Mouse (Mus musculus): ENCODE results near the gene Olfr1414. TPM values are rescaled to one million over a fixed set of nuclear protein-coding genes. Genes with fewer than 3 reads are reported as not detected.
"Not testable (repeated sequence)": the region's sequence is repeated elsewhere in the genome, so short reads cannot be mapped to it uniquely, and the experiment has no call there.

The Olfr1414 gene
- total RNA-seq (2021), result not detected
- long read RNA-seq, result 0 reads

- no peak for DNase-seq (ENCODE audit: low spot score in 2 of 2)
These were observed at the start of gene Olfr1414 for GRCm38 (mm10) chr1:92518561-92518960. Olfr1414 (minus strand) TSS chr1:92518661.

- no peak for DNase-seq (ENCODE audit: low spot score in 2 of 2)
These were observed 27.5 kb upstream of the Olfr1414 start for GRCm38 (mm10) chr1:92545929-92546328.

DNA sequence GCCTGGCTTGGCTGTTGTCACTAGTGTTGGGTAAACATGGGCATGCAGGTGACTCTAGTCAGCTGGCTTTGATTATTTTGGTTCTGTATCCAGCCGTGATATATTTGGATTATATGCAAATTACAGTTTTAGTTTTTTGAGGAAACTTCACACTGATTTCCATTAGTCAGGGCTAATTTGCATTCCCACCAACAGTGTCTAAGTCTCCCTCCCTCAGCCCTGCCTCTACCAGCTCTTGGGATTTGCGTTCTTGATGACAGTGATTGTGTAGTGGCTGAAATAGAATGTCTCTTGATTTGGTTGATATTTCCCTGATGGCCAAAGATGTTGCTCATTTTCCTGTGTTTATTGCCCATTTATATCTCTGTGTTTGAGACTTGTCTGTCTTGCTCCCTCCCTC is 20.6 kb upstream of the Olfr1414 start:
- no peak for DNase-seq (ENCODE audit: low spot score in 2 of 2)

DNA sequence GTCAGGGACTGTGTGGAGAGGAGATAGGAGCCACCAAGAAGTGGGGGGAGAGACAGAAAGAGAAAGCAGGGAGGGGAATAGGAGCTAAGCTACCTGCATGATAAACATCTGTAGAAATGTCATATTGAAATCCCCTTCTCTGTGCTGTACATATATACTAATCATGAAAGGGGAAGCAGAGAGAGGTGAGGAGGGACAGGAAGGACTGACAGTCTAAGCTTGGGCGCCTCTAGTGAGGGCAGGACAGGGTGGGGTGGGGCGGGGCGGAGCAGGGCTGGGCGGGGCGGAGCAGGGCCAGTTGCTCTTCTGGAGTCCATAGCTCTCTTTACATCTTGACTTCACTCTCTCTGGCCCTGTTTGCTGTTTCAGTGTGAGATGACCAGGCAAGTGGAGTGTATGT is 18.5 kb upstream of the Olfr1414 start:
- no peak for DNase-seq (ENCODE audit: low spot score in 2 of 2)

GRCm38 (mm10) chr1:92523764-92524163 is 5.3 kb upstream of the Olfr1414 start:
- DNase-seq (ENCODE audit: low spot score in 2 of 2), result no peak

DNA sequence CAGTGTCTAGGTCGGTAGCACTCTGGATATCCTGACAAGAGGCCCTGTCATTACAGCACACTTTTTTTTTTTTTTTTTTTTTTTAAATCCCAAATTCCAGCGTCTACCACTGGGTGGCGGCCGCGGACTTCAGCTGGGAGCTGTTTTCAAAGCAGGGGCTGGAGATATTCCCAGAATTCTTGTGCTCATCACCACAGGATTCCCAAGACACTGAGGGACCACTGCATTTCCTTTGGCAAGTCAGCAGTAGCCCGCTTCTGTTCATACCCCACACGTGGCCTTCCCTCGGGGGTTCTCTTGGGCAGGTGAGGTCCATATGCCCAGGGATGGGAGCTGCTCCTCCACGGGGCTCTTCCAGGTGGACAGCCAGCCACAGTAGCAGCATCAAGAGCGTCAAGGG is 2.9 kb upstream of the Olfr1414 start:
- DNase-seq (ENCODE audit: low spot score in 2 of 2), result peak; percentile 65 to 72

DNA sequence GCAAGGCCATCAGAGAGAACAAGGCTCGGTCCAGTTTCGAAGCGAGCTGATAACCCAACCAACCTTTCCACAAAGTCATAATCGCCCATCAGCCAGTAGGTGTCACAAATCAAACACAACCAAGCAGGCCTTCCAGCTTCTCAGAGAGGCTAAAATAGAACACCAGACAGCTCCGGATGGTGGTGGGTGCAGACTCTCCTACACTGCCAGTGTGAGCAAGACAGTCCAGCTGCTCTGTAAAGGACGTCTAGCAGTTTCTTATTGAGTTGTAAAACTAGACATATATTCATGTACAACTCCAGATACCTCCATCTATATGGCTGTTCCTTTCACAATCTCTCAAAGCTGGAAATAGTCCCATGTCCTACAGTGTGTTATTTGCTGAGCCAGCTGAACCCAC is 585 bp upstream of the Olfr1414 start:
- no peak for DNase-seq (ENCODE audit: low spot score in 2 of 2)

GRCm38 (mm10) chr1:92515390-92515789 is 3.1 kb downstream of the Olfr1414 start:
- DNase-seq (ENCODE audit: low spot score in 2 of 2), result no peak

GRCm38 (mm10) chr1:92511646-92512045 is 6.8 kb downstream of the Olfr1414 start:
- DNase-seq (ENCODE audit: low spot score in 2 of 2), result not testable (repeated sequence)

- DNase-seq (ENCODE audit: low spot score in 2 of 2), result no peak
These were observed 22.5 kb downstream of the Olfr1414 start, which contains the start of gene Olfr1415 for GRCm38 (mm10) chr1:92496001-92496400. Olfr1415 (minus strand) TSS chr1:92496101.

DNA sequence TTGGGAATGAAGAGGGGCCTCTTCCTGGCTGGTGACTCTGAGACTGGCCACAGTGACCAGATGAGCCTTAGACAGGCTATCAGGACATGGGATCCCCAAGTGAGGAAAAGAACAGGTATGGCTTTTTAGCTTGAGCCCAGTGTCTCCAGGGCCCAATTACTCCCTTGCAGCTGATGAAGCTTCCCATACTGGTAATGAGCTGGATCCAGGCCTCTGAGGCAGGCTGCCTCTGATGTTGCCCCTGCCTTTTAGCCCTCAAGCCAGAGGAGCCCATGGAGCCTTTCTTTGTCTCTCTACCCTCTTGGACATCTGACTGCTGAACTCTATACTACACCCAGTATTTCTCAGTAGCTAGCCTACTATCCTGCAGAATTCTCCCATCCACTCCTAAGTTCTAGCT is 33.4 kb downstream of the Olfr1414 start, which contains the start of gene Olfr1416:
TSS of gene Olfr1416 (minus strand) at position 101 of the 400 bp plus-strand sequence.
- DNase-seq (ENCODE audit: low spot score in 2 of 2), result no peak

- DNase-seq (ENCODE audit: low spot score in 2 of 2), result no peak
These were observed 44.3 kb downstream of the Olfr1414 start for GRCm38 (mm10) chr1:92474066-92474578.

DNA sequence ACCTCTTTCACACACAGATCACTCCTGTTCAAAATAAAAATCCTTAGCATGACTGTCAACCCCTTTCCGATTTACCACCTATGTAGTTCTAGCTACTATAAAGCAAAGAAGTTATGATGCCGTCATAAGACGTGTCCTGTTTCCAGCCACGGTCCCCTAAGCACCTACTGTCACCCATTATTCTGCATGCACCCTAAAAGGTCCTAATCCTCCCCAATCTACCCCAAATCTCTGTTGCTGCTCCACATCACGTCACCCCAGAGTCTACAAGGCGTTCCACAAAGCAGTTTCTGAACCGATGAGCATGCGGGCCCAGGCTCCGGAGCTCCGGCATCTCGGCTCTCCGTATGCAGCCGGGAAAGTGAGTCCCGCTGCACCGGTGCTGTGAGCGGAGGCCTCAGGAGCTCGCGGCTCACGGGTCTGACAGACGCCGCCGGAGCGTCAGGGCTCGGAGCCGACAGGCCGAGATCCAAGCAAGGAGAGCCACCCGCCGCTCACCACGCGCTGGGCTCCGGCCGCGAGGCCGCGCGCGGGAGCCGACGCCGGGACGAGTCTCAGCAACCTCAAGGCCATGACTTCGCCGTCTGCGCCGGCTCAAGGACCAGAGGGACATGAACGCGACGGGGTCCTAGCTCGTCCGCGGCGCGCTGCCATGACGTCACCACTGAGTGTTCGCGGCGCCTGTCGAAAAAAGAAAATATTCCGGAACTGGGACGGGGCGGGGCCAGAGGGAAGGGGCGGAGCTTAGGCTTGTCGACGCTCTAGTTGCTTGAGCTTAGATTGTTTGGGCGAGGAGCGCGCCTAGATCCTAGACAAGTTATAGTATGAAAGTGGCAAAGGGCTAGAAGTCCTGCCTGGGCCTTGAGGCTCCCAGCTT is 45.1 kb downstream of the Olfr1414 start, which contains the start of gene Ndufa10:
TSS of gene Ndufa10 (minus strand) at position 696 of the 877 bp plus-strand sequence.
- peak; percentile 96 for DNase-seq (ENCODE audit: low spot score in 2 of 2)

GRCm38 (mm10) chr1:92468891-92469290 is 49.6 kb downstream of the Olfr1414 start:
- no peak for DNase-seq (ENCODE audit: low spot score in 2 of 2)

GRCm38 (mm10) chr1:92458416-92458815 is 60.0 kb downstream of the Olfr1414 start:
- no peak for DNase-seq (ENCODE audit: low spot score in 2 of 2)

- DNase-seq (ENCODE audit: low spot score in 2 of 2), result no peak
These were observed 60.7 kb downstream of the Olfr1414 start for GRCm38 (mm10) chr1:92457758-92458157.

Small RNA genes lying within 50 kb of the gene (microRNA-seq; reads per million reads assigned to microRNA genes)
- gene Mir6900, result 11.4 to 11.6 reads per million in 2 experiments

Other genes with a start within 250 kb of the Olfr1414 start
- 100 to 1,000 TPM; 190 to 257 TPM for gene Ndufa10, start 44.8 kb downstream of the Olfr1414 start, total RNA-seq (2021)
- gene Olfr1416, start 33.5 kb downstream of the Olfr1414 start, total RNA-seq (2021), result not detected
- not detected for gene Olfr1415, start 22.6 kb downstream of the Olfr1414 start, total RNA-seq (2021)
- gene Olfr1413, start 52.7 kb upstream of the Olfr1414 start, total RNA-seq (2021), result not detected
- not detected for gene Olfr1412, start 67.1 kb upstream of the Olfr1414 start, total RNA-seq (2021)
- not detected for gene Olfr1411, start 75.8 kb upstream of the Olfr1414 start, total RNA-seq (2021)
- not detected for gene Olfr1410, start 87.1 kb upstream of the Olfr1414 start, total RNA-seq (2021)
- gene Olfr12, start 99.1 kb upstream of the Olfr1414 start, total RNA-seq (2021), result not detected
- gene Cops9, start 123.3 kb upstream of the Olfr1414 start, total RNA-seq (2021), result 100 to 1,000 TPM; 282 to 343 TPM
- gene Otos, start 130.2 kb upstream of the Olfr1414 start, total RNA-seq (2021), result 1 to 10 TPM in 1 of 2 experiments, under 1 TPM in 1; 0.58 to 1.1 TPM

All from layer of hippocampus, postnatal 10 days (tissue).